Mouse (Mus musculus) adipocyte (in vitro differentiated cells): ENCODE measurements around the gene Apbb2.

Experiments
- DNase-seq: peaks from one replicate; pipeline ENCODE4 v3.0.0-alpha.2; 2016; ENCODE audit warnings: low spot score

The Apbb2 gene

GRCm38 (mm10) chr5:66340356-66341102 lies 278.1 kb downstream of the Apbb2 start:
- no peak for DNase-seq

GRCm38 (mm10) chr5:66338583-66338982 lies 280.0 kb downstream of the Apbb2 start:
- DNase-seq, result no peak

GRCm38 (mm10) chr5:66337969-66338345 lies 280.6 kb downstream of the Apbb2 start:
- DNase-seq, result peak; percentile 87

- DNase-seq, result no peak
Observed at GRCm38 (mm10) chr5:66337025-66337968, 281.3 kb downstream of the Apbb2 start.

- no peak for DNase-seq
Observed at GRCm38 (mm10) chr5:66330806-66331205, 287.8 kb downstream of the Apbb2 start.

GRCm38 (mm10) chr5:66328766-66329165 lies 289.8 kb downstream of the Apbb2 start:
- DNase-seq, result no peak

- peak; percentile 12 for DNase-seq
Observed at GRCm38 (mm10) chr5:66327949-66328726, 290.4 kb downstream of the Apbb2 start.

- no peak for DNase-seq
Observed at GRCm38 (mm10) chr5:66326395-66326794, 292.2 kb downstream of the Apbb2 start.

GRCm38 (mm10) chr5:66323603-66324002 lies 295.0 kb downstream of the Apbb2 start:
- peak; percentile 35 for DNase-seq

- DNase-seq, result no peak
Observed at GRCm38 (mm10) chr5:66323131-66323530, 295.5 kb downstream of the Apbb2 start.

GRCm38 (mm10) chr5:66319827-66320404 lies 298.7 kb downstream of the Apbb2 start:
- no peak for DNase-seq

- DNase-seq, result peak; percentile 57
Observed at GRCm38 (mm10) chr5:66319341-66319740, 299.2 kb downstream of the Apbb2 start.

GRCm38 (mm10) chr5:66315791-66316190 lies 302.8 kb downstream of the Apbb2 start:
- no peak for DNase-seq

- no peak for DNase-seq
Observed at GRCm38 (mm10) chr5:66310806-66311205, 307.8 kb downstream of the Apbb2 start.

- DNase-seq, result no peak
Observed at GRCm38 (mm10) chr5:66310328-66310727, 308.3 kb downstream of the Apbb2 start.

- no peak for DNase-seq
Observed at GRCm38 (mm10) chr5:66305511-66305910, 313.1 kb downstream of the Apbb2 start.

- DNase-seq, result no peak
Observed at GRCm38 (mm10) chr5:66304300-66305067, 314.1 kb downstream of the Apbb2 start.

- no peak for DNase-seq
Observed at GRCm38 (mm10) chr5:66302873-66303272, 315.7 kb downstream of the Apbb2 start.

- DNase-seq, result no peak
Observed at GRCm38 (mm10) chr5:66302085-66302815, 316.3 kb downstream of the Apbb2 start.

- no peak for DNase-seq
Observed at GRCm38 (mm10) chr5:66300576-66300975, 318.0 kb downstream of the Apbb2 start.
